ENCODE assay signal across 7 mouse cellular contexts in the genomic region with DNA sequence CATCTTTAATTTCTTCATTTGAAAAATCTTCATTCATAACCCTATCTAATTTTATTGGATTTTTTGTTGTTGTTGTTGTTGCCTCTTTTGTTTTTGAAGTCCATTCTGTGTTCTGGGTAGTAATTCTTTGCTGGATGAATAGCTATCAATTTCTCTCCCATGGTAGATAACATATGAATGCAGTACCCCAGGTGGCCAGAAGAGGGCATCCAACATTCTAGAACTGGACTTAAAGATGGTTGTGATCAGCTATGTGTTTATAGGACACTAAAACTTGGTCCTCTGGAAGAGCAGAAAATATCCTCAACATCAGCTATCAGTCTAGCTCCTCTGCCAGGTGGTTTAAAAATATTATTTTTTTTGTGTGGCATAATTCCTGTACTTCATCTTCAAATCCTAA.
DNase-seq lines count a peak whose midpoint lies in the region; ATAC-seq and TF ChIP-seq lines count a peak whose summit lies in the region.
"Not testable (repeated sequence)": the region's sequence is repeated elsewhere in the genome, so short reads cannot be mapped to it uniquely, and the experiment has no call there.

No protein-coding gene starts in this region.

- H3K4me3 ChIP-seq in ES-E14 (ENCODE audit: insufficient read depth in 1 of 2, low read depth in 1 of 2, low read length in 2 of 2, poor library complexity in 1 of 2, severe bottlenecking in 1 of 2); forebrain, embryonic 11.5 days (ENCODE audit: low read depth, low read length); hindbrain, postnatal 0 days (ENCODE audit: low read length); spleen, adult 2 months (ENCODE audit: extremely low read depth, insufficient read depth, insufficient read length): not testable (repeated sequence)

- not testable (repeated sequence) for H3K36me3 ChIP-seq in ES-E14 (ENCODE audit: control insufficient read depth, insufficient read depth, low read length, poor library complexity, severe bottlenecking); forebrain, embryonic 11.5 days (ENCODE audit: control insufficient read depth, insufficient read depth, low read length); hindbrain, postnatal 0 days (ENCODE audit: insufficient read depth, low read length); spleen, adult 2 months (ENCODE audit: control insufficient read depth, insufficient read depth, low read length)

- H3K27me3 ChIP-seq in forebrain, embryonic 11.5 days (ENCODE audit: control insufficient read depth, insufficient read depth, low read length); hindbrain, postnatal 0 days (ENCODE audit: insufficient read depth, low read length); spleen, adult 2 months (ENCODE audit: control insufficient read depth, insufficient read depth, low read length): not testable (repeated sequence)

- TF ChIP-seq POLR2A in spleen, adult 2 months (IDR thresholded peaks at IDR 0.05; ENCODE audit: low read depth, low read length): not testable (repeated sequence)

- not testable (repeated sequence) for ATAC-seq in forebrain, embryonic 11.5 days (replicated peaks; ENCODE audit: low FRiP score); hindbrain, postnatal 0 days
- peak; percentile 64 for ATAC-seq in megakaryocyte progenitor cell, adult 5-6 weeks (replicated peaks; ENCODE audit: poor library complexity)

- not testable (repeated sequence) for H3K4me2 ChIP-seq in forebrain, embryonic 11.5 days (ENCODE audit: low read depth, low read length, severe bottlenecking); hindbrain, postnatal 0 days (ENCODE audit: low read depth, low read length)

- H3K9me3 ChIP-seq in ES-E14 (ENCODE audit: control insufficient read depth, insufficient read depth, low read depth, low read length); forebrain, embryonic 11.5 days (ENCODE audit: control insufficient read depth, low read length); hindbrain, postnatal 0 days (ENCODE audit: low read length): not testable (repeated sequence)

- not testable (repeated sequence) for H3K9ac ChIP-seq in ES-E14 (ENCODE audit: insufficient read depth, low read depth, low read length, poor library complexity, severe bottlenecking); forebrain, embryonic 11.5 days (ENCODE audit: low read length); hindbrain, postnatal 0 days (replicated peaks; ENCODE audit: low read length)

- intact Hi-C loops in left cerebral cortex, postnatal 4 days (cut with DNase I): not testable (repeated sequence)

- H3K4me1 ChIP-seq in ES-E14 (ENCODE audit: control insufficient read depth in 2 of 2, insufficient read depth in 2 of 2, low read length in 2 of 2, poor library complexity in 1 of 2); forebrain, embryonic 11.5 days (replicated peaks; ENCODE audit: control insufficient read depth, insufficient read depth, low read length); hindbrain, postnatal 0 days (ENCODE audit: insufficient read depth, low read length); spleen, adult 2 months (ENCODE audit: control insufficient read depth, insufficient read depth, insufficient read length): not testable (repeated sequence)

- DNase-seq in ES-E14 (ENCODE audit: low read depth, low spot score): peak; percentile 20
- DNase-seq in c-Kit-negative CD71-positive TER-119-positive erythroid progenitor cells, embryonic 14.5 days (ENCODE audit: low read depth, low spot score): peak; percentile 13
- DNase-seq in forebrain, embryonic 11.5 days (ENCODE audit: low spot score): peak; percentile 50
- DNase-seq in hindbrain, postnatal 0 days (ENCODE audit: low spot score): not testable (repeated sequence)
- DNase-seq in left cerebral cortex, postnatal 4 days: peak; percentile 32
- peak; percentile 15 to 61 for DNase-seq in spleen, adult 2 months (ENCODE audit: low read depth in 1 of 2, low spot score in 2 of 2)

- in situ Hi-C loops in ES-E14 (cut with MboI; ENCODE audit: low sequenced_read_pairs in 2 of 2, unreplicated experiment in 2 of 2): not testable (repeated sequence)

- not testable (repeated sequence) for H3K27ac ChIP-seq in ES-E14 (ENCODE audit: insufficient read depth, low read depth, low read length, poor library complexity, severe bottlenecking); forebrain, embryonic 11.5 days (ENCODE audit: low read depth, low read length); hindbrain, postnatal 0 days; spleen, adult 2 months (ENCODE audit: insufficient read depth, low read length)

- TF ChIP-seq CTCF in hindbrain, postnatal 0 days (IDR thresholded peaks at IDR 0.05; ENCODE audit: low read depth): peak; percentile 39; the same call in 1 of the 2 replicates
- TF ChIP-seq CTCF in spleen, adult 2 months (IDR thresholded peaks at IDR 0.05; ENCODE audit: extremely low read depth, insufficient read depth, insufficient read length, insufficient replicate concordance): not testable (repeated sequence)
